Mouse (Mus musculus) spleen, adult 2 months (tissue): ENCODE measurements around the gene Spr. TPM values are rescaled to one million over a fixed set of nuclear protein-coding genes. Genes with fewer than 3 reads are reported as not detected.
A peak's percentile ranks its signal among the peaks of the same experiment; 100 is the strongest.

Experiments used
- DNase-seq, 2 experiments: peaks; one replicate each; pipeline versions ENCODE4 v3.0.0 to v3.0.0-alpha.2; 2012 to 2021; ENCODE audit warnings: low spot score in 2 of 2, low read depth in 1 of 2
- H3K27ac ChIP-seq: fragments of 200-500 bp; 2 replicates; pipeline ENCODE4 v1.5.1; 2012; ENCODE audit warnings: low read length, inconsistent platforms; ENCODE audit not compliant: insufficient read depth
- H3K27me3 ChIP-seq: fragments of 200-500 bp; 2 replicates; pipeline ENCODE4 v1.6.1; 2012; ENCODE audit warnings: mild to moderate bottlenecking, moderate library complexity, low read length, inconsistent platforms; ENCODE audit not compliant: control insufficient read depth, insufficient read depth
- H3K36me3 ChIP-seq: fragments of 200-500 bp; 2 replicates; pipeline ENCODE4 v1.6.1; 2012; ENCODE audit warnings: mild to moderate bottlenecking, low read length, inconsistent platforms; ENCODE audit not compliant: control insufficient read depth, insufficient read depth
- H3K4me1 ChIP-seq: fragments of 200-500 bp; 2 replicates; pipeline ENCODE4 v1.6.1; 2011; ENCODE audit warnings: inconsistent platforms; ENCODE audit not compliant: control insufficient read depth, insufficient read depth, insufficient read length
- H3K4me3 ChIP-seq: fragments of 200-500 bp; 2 replicates; pipeline ENCODE4 v1.5.1; 2011; ENCODE audit warnings: mild to moderate bottlenecking, inconsistent platforms; ENCODE audit not compliant: insufficient read depth, insufficient read length; ENCODE audit errors: extremely low read depth
- CTCF ChIP-seq: fragments of 200-500 bp; IDR thresholded peaks from 2 replicates; pipeline ENCODE4 v1.5.1; 2011; ENCODE audit warnings: mild to moderate bottlenecking, inconsistent platforms; ENCODE audit not compliant: insufficient read depth, insufficient read length, insufficient replicate concordance; ENCODE audit errors: extremely low read depth
- POLR2A ChIP-seq: fragments of 200-500 bp; IDR thresholded peaks from 2 replicates; pipeline ENCODE4 v1.6.1; 2011; ENCODE audit warnings: low read depth, low read length, inconsistent platforms
- WGBS: fragments of 180-500 bp; shearing (Covaris S2); methylation state at CpG from one replicate; pipeline ENCODE4 v1.1.7; 2018; 5-methylcytosine and 5-hydroxymethylcytosine counted together
- polyA plus RNA-seq: library from polyadenylated mRNA; depleted of rRNA; stranded (reverse); fragments of >200 nt; gene quantifications from 2 replicates; pipeline ENCODE4 v1.2.3, GENCODE M21; 2012; rRNA removed

The Spr gene
- polyA plus RNA-seq = 10.2 and 10.3 TPM in 2 replicates

GRCm38 (mm10) chr6:85137217-85138035, at the start of gene Spr:
Gene Spr, minus strand, starts transcription at chr6:85137766.
- Histone ChIP-seq H3K27me3 (no peaks in the 10 kb centered on the region), H3K36me3 (0 out of 2 replicates have a peak, but pooled peaks cover 1% of the 10 kb centered on the region), H3K4me1 (no peaks in the 10 kb centered on the region), H3K27ac (peak within 1 kb of the TSS; percentile 82), H3K4me3 (peak within 1 kb of the TSS; percentile 79)
- peak; percentile 59 to 76 for DNase-seq
- peak; percentile 62; the same call in 1 of the 2 replicates for TF ChIP-seq POLR2A
- TF ChIP-seq CTCF = peak; percentile 67; the same call in 1 of the 2 replicates
- under 1% methylated on average over 49 of the region's 49 CpGs for WGBS

DNA sequence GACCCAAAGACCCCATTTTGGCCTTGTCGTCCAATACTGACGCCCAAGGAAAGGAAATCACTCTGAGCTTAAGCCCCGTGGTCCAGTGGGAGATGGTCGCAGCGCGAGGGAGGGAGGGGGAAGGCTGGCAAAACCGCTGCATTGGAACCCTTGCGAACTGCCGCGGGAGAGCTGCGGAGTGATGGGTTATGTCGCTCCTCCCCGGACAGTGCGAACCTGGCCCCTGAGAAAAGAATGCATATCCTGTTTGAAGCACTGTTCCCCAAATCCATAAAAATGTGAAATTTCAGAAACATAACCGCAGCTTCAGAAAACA, 49.1 kb upstream of the Spr start:
- H3K36me3 ChIP-seq = no peaks in the 10 kb centered on the region

GRCm38 (mm10) chr6:85186033-85186743, 48.6 kb upstream of the Spr start:
- H3K27me3 ChIP-seq = peaks cover 26% of the 10 kb centered on the region
- H3K27ac ChIP-seq = no peak overlapping the region
- no peak for TF ChIP-seq CTCF
- no peak for TF ChIP-seq POLR2A
- 10% methylated on average over 33 of the region's 33 CpGs for WGBS
- no peaks in the 10 kb centered on the region for H3K36me3 ChIP-seq
- DNase-seq = no peak
- H3K4me3 ChIP-seq = no peak overlapping the region
- no peaks in the 10 kb centered on the region; the same call in 1 of the 2 replicates for H3K4me1 ChIP-seq

More for the DNA sequence above, 49.1 kb upstream of the Spr start:
- H3K27ac ChIP-seq = no peak overlapping the region
- H3K27me3 ChIP-seq = peaks cover 26% of the 10 kb centered on the region
- 6% methylated on average over 15 of the region's 15 CpGs for WGBS
- no peak overlapping the region for H3K4me3 ChIP-seq
- no peak for DNase-seq
- TF ChIP-seq CTCF (no peak), POLR2A (no peak)
- no peaks in the 10 kb centered on the region; the same call in 1 of the 2 replicates for H3K4me1 ChIP-seq

DNA sequence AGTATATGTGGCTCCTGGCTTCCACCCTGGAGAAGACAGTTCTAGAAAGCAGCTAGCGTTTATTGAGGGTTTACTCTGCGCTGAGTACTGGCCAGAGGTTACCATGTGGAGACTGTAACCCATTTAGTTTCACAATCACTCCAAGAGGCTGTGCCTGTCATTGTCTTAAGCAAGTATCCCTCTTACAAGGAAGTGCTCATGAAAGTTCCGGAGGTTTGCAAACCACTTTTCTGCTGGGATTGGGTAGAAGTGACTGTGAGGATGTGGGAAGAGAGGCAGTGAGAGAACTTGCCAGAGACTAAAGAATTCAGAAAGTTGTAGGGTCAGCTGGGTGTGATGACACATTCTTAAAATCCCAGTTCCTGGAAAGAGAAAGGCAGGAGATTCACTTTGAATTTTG, 46.4 kb upstream of the Spr start:
- Histone ChIP-seq H3K27me3 (peaks cover 20% of the 10 kb centered on the region), H3K4me3 (no peak overlapping the region), H3K4me1 (no peaks in the 10 kb centered on the region; the same call in 1 of the 2 replicates), H3K36me3 (no peaks in the 10 kb centered on the region), H3K27ac (no peak overlapping the region)
- TF ChIP-seq CTCF = no peak
- no peak for TF ChIP-seq POLR2A
- WGBS = 54% methylated on average over 3 of the region's 3 CpGs
- no peak for DNase-seq

- no peak overlapping the region for H3K4me3 ChIP-seq
- H3K4me1 ChIP-seq = no peaks in the 10 kb centered on the region
- WGBS = 72% methylated on average over 2 of the region's 2 CpGs
- 0 out of 2 replicates have a peak, but pooled peaks cover 2% of the 10 kb centered on the region for H3K27me3 ChIP-seq
- TF ChIP-seq POLR2A (no peak), CTCF (no peak)
- no peaks in the 10 kb centered on the region for H3K36me3 ChIP-seq
- H3K27ac ChIP-seq = no peak overlapping the region
- DNase-seq = no peak
Measured at GRCm38 (mm10) chr6:85180036-85180435, 42.5 kb upstream of the Spr start.

GRCm38 (mm10) chr6:85179569-85179968, 42.0 kb upstream of the Spr start:
- 85% methylated on average over 3 of the region's 3 CpGs for WGBS
- no peak overlapping the region for H3K27ac ChIP-seq
- no peak for TF ChIP-seq POLR2A
- TF ChIP-seq CTCF = no peak
- H3K36me3 ChIP-seq = no peaks in the 10 kb centered on the region
- no peaks in the 10 kb centered on the region for H3K4me1 ChIP-seq
- DNase-seq = no peak
- no peak overlapping the region for H3K4me3 ChIP-seq
- H3K27me3 ChIP-seq = 0 out of 2 replicates have a peak, but pooled peaks cover 2% of the 10 kb centered on the region
